ENCODE assay signal across 10 mouse cellular contexts in genomic region chr9:25377771-25378747, GRCm38 (mm10).
DNase-seq lines count a peak whose midpoint lies in the region; ATAC-seq and TF ChIP-seq lines count a peak whose summit lies in the region.
"Had no signal": no experiment of that assay in that cellular context is flagged by ENCODE, and none has a peak within 500 bp of the region (broad histone marks: within the 10 kb centered on the region; RNA-seq: fewer than 3 reads in every experiment).

No protein-coding gene starts in this region.

- no peak overlapping the region for H3K27ac ChIP-seq in heart, embryonic 11.5 days (ENCODE audit: low read depth, low read length)
- no peak overlapping the region for H3K27ac ChIP-seq in limb, embryonic 14.5 days (replicated peaks; ENCODE audit: low read depth, low read length)

- no peaks in the 10 kb centered on the region for H3K36me3 ChIP-seq in heart, embryonic 11.5 days (ENCODE audit: control insufficient read depth, insufficient read depth, low read length)
- no peaks in the 10 kb centered on the region for H3K36me3 ChIP-seq in limb, embryonic 14.5 days (ENCODE audit: control insufficient read depth, insufficient read depth, low read length)

- peak; percentile 89 for DNase-seq in heart, adult 11 months
- DNase-seq in NIH3T3 (ENCODE audit: low read depth) (peak; percentile 37), liver (no peak)
- peak; percentile 18 for DNase-seq in gastrocnemius, postnatal 14 days
- peak; percentile 38 for DNase-seq in limb, embryonic 14.5 days (ENCODE audit: low spot score)
- no peak for DNase-seq in retina, embryonic 14.5 days (ENCODE audit: low spot score)
- DNase-seq: retina, postnatal 1 day had no signal

- intact Hi-C loops in gastrocnemius, postnatal 14 days (cut with DNase I; ENCODE audit: low total_unique reads): no loop called here

- WGBS in heart, embryonic 11.5 days (ENCODE audit: insufficient replicate concordance): 48% methylated on average over 12 of the region's 12 CpGs
- WGBS in limb, embryonic 14.5 days: 59% methylated on average over 12 of the region's 12 CpGs

- TF ChIP-seq POLR2A in limb, embryonic 14.5 days (IDR thresholded peaks at IDR 0.05; ENCODE audit: borderline replicate concordance, extremely low read depth, insufficient read depth, insufficient read length): no peak

- H3K4me3 ChIP-seq in heart, embryonic 11.5 days (ENCODE audit: low read depth, low read length): no peak overlapping the region
- H3K4me3 ChIP-seq in limb, embryonic 14.5 days (replicated peaks; ENCODE audit: low read length): no peak overlapping the region
- H3K4me3 ChIP-seq: erythroblast, embryonic 14.5 days had no signal

- H3K4me2 ChIP-seq in heart, embryonic 11.5 days: no peak overlapping the region
- H3K4me2 ChIP-seq in limb, embryonic 14.5 days (replicated peaks; ENCODE audit: low read depth, low read length, severe bottlenecking): no peak overlapping the region

- no peak overlapping the region for H3K9ac ChIP-seq in heart, embryonic 11.5 days (ENCODE audit: low read depth, low read length)
- no peak overlapping the region for H3K9ac ChIP-seq in limb, embryonic 14.5 days (ENCODE audit: low read depth, low read length, severe bottlenecking)

- no peak for ATAC-seq in heart, embryonic 11.5 days (replicated peaks; ENCODE audit: insufficient number of reproducible peaks, low FRiP score, low TSS enrichment)
- no peak for ATAC-seq in limb, embryonic 14.5 days (ENCODE audit: low FRiP score, low read depth)
- ATAC-seq in erythroblast, adult 5-6 weeks (replicated peaks; ENCODE audit: low FRiP score, poor library complexity, severe bottlenecking): no peak

- no peaks in the 10 kb centered on the region for H3K4me1 ChIP-seq in heart, embryonic 11.5 days (ENCODE audit: control insufficient read depth, insufficient read depth, low read length)
- H3K4me1 ChIP-seq in limb, embryonic 14.5 days (ENCODE audit: control insufficient read depth, insufficient read depth, low read length): no peaks in the 10 kb centered on the region; the same call in 1 of the 2 replicates

- H3K9me3 ChIP-seq in heart, embryonic 11.5 days (replicated peaks; ENCODE audit: control insufficient read depth, low read length): no peaks in the 10 kb centered on the region
- H3K9me3 ChIP-seq in limb, embryonic 14.5 days (ENCODE audit: control insufficient read depth, low read length): no peaks in the 10 kb centered on the region

- no peaks in the 10 kb centered on the region for H3K27me3 ChIP-seq in heart, embryonic 11.5 days (ENCODE audit: control insufficient read depth, insufficient read depth, low read length)
- H3K27me3 ChIP-seq in limb, embryonic 14.5 days (ENCODE audit: control insufficient read depth, insufficient read depth, low read length): no peaks in the 10 kb centered on the region

Comparison
In these comparisons a context has a peak if more than half of its experiments do, and no peak if none do; other contexts are left out.
1. DNase-seq: peak in heart, adult 11 months (single experiment), NIH3T3 (single experiment), gastrocnemius, postnatal 14 days (single experiment) and limb, embryonic 14.5 days (single experiment); none in liver (single experiment) and retina, embryonic 14.5 days (single experiment).